Mouse (Mus musculus) right cerebral cortex, postnatal 25 days (tissue): ENCODE measurements around the gene Acot7.

Experiments used
- DNase-seq: peaks from one replicate; pipeline ENCODE4 v3.0.0; 2022

The Acot7 gene

GRCm38 (mm10) chr4:152277916-152278315 is 100.0 kb downstream of the Acot7 start:
- DNase-seq, result no peak

GRCm38 (mm10) chr4:152278986-152279385 is 101.1 kb downstream of the Acot7 start:
- DNase-seq, result peak; percentile 39

- DNase-seq, result no peak
Observed at GRCm38 (mm10) chr4:152281601-152282000, 103.7 kb downstream of the Acot7 start.

- no peak for DNase-seq
Observed at GRCm38 (mm10) chr4:152282721-152283120, 104.8 kb downstream of the Acot7 start.

- peak; percentile 86 for DNase-seq
Observed at GRCm38 (mm10) chr4:152283186-152283950, 105.4 kb downstream of the Acot7 start.

GRCm38 (mm10) chr4:152285505-152285904 is 107.6 kb downstream of the Acot7 start:
- DNase-seq, result no peak

- DNase-seq, result peak; percentile 43
Observed at GRCm38 (mm10) chr4:152286183-152286582, 108.2 kb downstream of the Acot7 start.

- DNase-seq, result no peak
Observed at GRCm38 (mm10) chr4:152286887-152287286, 109.0 kb downstream of the Acot7 start.

GRCm38 (mm10) chr4:152287317-152288120 is 109.6 kb downstream of the Acot7 start:
- DNase-seq, result no peak

GRCm38 (mm10) chr4:152288398-152288945 is 110.5 kb downstream of the Acot7 start:
- no peak for DNase-seq

GRCm38 (mm10) chr4:152290385-152290784 is 112.5 kb downstream of the Acot7 start:
- DNase-seq, result no peak

- DNase-seq, result no peak
Observed at GRCm38 (mm10) chr4:152290991-152291390, 113.1 kb downstream of the Acot7 start.

- DNase-seq, result no peak
Observed at GRCm38 (mm10) chr4:152291562-152291961, 113.6 kb downstream of the Acot7 start, which contains the start of gene Hes3. Gene Hes3, minus strand, starts transcription at chr4:152291662.

- no peak for DNase-seq
Observed at GRCm38 (mm10) chr4:152292102-152292765, 114.3 kb downstream of the Acot7 start.

GRCm38 (mm10) chr4:152294188-152294929 is 116.4 kb downstream of the Acot7 start:
- no peak for DNase-seq

GRCm38 (mm10) chr4:152295916-152296315 is 118.0 kb downstream of the Acot7 start:
- no peak for DNase-seq

GRCm38 (mm10) chr4:152296371-152296770 is 118.4 kb downstream of the Acot7 start:
- no peak for DNase-seq

- DNase-seq, result peak; percentile 99
Observed at GRCm38 (mm10) chr4:152296874-152297861, 119.2 kb downstream of the Acot7 start, which contains the start of gene Icmt. Gene Icmt, plus strand, starts transcription at chr4:152297227.

- no peak for DNase-seq
Observed at GRCm38 (mm10) chr4:152298836-152299235, 120.9 kb downstream of the Acot7 start.

GRCm38 (mm10) chr4:152300375-152300774 is 122.4 kb downstream of the Acot7 start:
- DNase-seq, result no peak

GRCm38 (mm10) chr4:152302012-152302411 is 124.1 kb downstream of the Acot7 start:
- DNase-seq, result no peak
